Mouse (Mus musculus) ES-Bruce4 (cell line): ENCODE measurements around the gene Zcchc24. TPM values are rescaled to one million over a fixed set of nuclear protein-coding genes. Genes with fewer than 3 reads are reported as not detected.

Experiments used
- H3K27ac ChIP-seq: 2 replicates; pipeline ENCODE4 v1.5.1; 2012; ENCODE audit warnings: low read length, inconsistent platforms; ENCODE audit not compliant: insufficient read depth
- H3K27me3 ChIP-seq: 2 replicates; pipeline ENCODE4 v1.6.1; 2012; ENCODE audit warnings: mild to moderate bottlenecking, low read length, inconsistent platforms; ENCODE audit not compliant: control insufficient read depth, poor library complexity, insufficient read depth, severe bottlenecking
- H3K36me3 ChIP-seq: 2 replicates; pipeline ENCODE4 v1.6.1; 2012; ENCODE audit warnings: inconsistent platforms, mild to moderate bottlenecking, low read length, moderate library complexity; ENCODE audit not compliant: control insufficient read depth, poor library complexity, insufficient read depth, severe bottlenecking
- H3K4me1 ChIP-seq: one replicate; pipeline ENCODE4 v1.8.1; 2011; ENCODE audit warnings: low read length; ENCODE audit not compliant: control insufficient read depth, insufficient read depth
- H3K4me3 ChIP-seq: 2 replicates; pipeline ENCODE4 v1.5.1; 2011; ENCODE audit warnings: low read depth, mild to moderate bottlenecking, low read length
- H3K9ac ChIP-seq: 2 replicates; pipeline ENCODE4 v1.6.1; 2012; ENCODE audit warnings: low read depth, mild to moderate bottlenecking, inconsistent platforms; ENCODE audit not compliant: poor library complexity, severe bottlenecking
- H3K9me3 ChIP-seq: replicated peaks from 2 replicates; pipeline ENCODE4 v1.6.1; 2012; ENCODE audit warnings: mild to moderate bottlenecking, low read length, inconsistent platforms; ENCODE audit not compliant: control insufficient read depth, poor library complexity, insufficient read depth, severe bottlenecking
- CTCF ChIP-seq: IDR thresholded peaks from one replicate; pipeline ENCODE4 v1.8.1; 2011; ENCODE audit warnings: low read depth, low read length
- EP300 ChIP-seq: IDR thresholded peaks from 2 replicates; pipeline ENCODE4 v1.6.1; 2011; ENCODE audit warnings: low read depth, low read length; ENCODE audit not compliant: insufficient read depth
- POLR2A ChIP-seq: IDR thresholded peaks from one replicate; pipeline ENCODE4 v1.8.1; 2011; ENCODE audit warnings: low read length; ENCODE audit not compliant: insufficient read depth
- polyA plus RNA-seq: library from polyadenylated mRNA; stranded (reverse); fragments of >200 nt; gene quantifications from 2 replicates; pipeline ENCODE4 v1.2.4, GENCODE M21; 2011; ENCODE audit warnings: low read depth; ENCODE audit not compliant: missing spikeins, insufficient read depth, insufficient read length

Zcchc24 gene
- polyA plus RNA-seq, 1 experiment = 9.0 TPM

DNA sequence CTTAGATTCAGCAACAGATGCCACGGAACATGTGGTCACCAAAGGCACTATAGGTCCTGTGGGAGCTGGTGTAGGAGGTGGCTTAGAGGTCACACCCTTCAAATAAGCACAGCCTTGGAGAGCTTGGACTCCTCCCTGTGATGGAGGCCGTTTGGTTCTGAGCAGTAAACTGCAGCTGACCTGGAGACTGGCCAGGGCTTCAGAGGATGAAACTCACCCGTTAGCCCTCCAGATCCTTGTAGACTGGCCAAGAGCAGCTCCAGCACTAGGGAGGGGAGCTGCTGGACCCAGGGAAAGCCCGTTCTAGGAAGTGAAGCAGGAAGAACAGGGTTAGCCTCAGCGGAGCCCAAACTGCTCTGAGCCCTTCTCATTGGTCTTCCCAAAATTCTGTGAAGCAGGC lies 18.1 kb upstream of the Zcchc24 start:
- H3K4me3 ChIP-seq = no peak overlapping the region
- H3K36me3 ChIP-seq = no peaks in the 10 kb centered on the region
- TF ChIP-seq EP300 = no peak
- no peak for TF ChIP-seq CTCF
- no peak for TF ChIP-seq POLR2A
- no peak overlapping the region for H3K27ac ChIP-seq
- no peaks in the 10 kb centered on the region for H3K4me1 ChIP-seq
- no peaks in the 10 kb centered on the region for H3K27me3 ChIP-seq
- H3K9me3 ChIP-seq = no peaks in the 10 kb centered on the region
- no peak overlapping the region for H3K9ac ChIP-seq

DNA sequence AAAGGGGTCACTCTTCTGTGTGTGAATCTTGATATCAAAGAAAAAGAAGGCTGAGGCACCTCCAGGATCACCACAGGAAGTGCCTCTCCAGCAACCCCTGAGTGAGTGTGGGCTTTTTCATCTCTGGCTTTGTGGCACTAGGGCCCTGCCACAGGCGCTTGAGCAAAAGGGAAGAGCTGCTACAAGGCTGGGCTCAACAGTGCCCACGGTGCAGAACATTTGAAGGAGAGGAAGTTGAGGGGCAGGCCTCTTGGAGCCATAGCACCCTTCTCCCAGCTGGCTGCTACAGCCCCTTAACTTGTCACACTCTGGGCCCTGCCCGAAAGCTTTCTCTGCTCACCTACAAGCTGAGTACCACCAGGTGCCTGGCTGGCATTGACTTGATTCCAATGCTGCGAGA lies 16.4 kb upstream of the Zcchc24 start:
- TF ChIP-seq EP300 (no peak), CTCF (no peak), POLR2A (no peak)
- no peaks in the 10 kb centered on the region for H3K27me3 ChIP-seq
- H3K4me1 ChIP-seq = no peaks in the 10 kb centered on the region
- H3K9me3 ChIP-seq = no peaks in the 10 kb centered on the region
- H3K4me3 ChIP-seq = no peak overlapping the region
- H3K9ac ChIP-seq = no peak overlapping the region
- no peak overlapping the region for H3K27ac ChIP-seq
- no peaks in the 10 kb centered on the region for H3K36me3 ChIP-seq

DNA sequence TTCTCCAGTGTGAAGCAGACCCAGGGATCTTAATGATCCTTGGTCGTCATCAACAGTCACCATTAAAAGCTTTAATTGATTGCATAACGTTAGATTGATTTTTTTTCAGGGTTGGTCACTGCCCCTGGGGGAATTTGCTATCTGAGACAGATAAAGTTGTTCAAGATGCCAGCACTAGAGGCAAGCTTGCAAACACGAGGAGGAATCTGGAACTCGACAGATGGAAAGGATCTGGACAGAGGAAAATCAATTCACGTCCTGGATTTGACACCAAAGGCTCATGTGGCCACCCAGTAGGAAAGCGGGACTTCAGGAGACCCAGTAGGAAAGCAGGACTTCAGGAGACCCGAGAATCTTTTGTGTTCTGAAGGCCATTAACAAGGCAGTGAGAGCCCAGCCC lies 14.4 kb upstream of the Zcchc24 start:
- H3K9ac ChIP-seq = no peak overlapping the region
- no peaks in the 10 kb centered on the region for H3K4me1 ChIP-seq
- H3K36me3 ChIP-seq = no peaks in the 10 kb centered on the region
- no peak overlapping the region for H3K4me3 ChIP-seq
- no peaks in the 10 kb centered on the region for H3K27me3 ChIP-seq
- no peak overlapping the region for H3K27ac ChIP-seq
- no peak for TF ChIP-seq POLR2A
- no peak for TF ChIP-seq EP300
- no peak for TF ChIP-seq CTCF
- no peaks in the 10 kb centered on the region for H3K9me3 ChIP-seq

DNA sequence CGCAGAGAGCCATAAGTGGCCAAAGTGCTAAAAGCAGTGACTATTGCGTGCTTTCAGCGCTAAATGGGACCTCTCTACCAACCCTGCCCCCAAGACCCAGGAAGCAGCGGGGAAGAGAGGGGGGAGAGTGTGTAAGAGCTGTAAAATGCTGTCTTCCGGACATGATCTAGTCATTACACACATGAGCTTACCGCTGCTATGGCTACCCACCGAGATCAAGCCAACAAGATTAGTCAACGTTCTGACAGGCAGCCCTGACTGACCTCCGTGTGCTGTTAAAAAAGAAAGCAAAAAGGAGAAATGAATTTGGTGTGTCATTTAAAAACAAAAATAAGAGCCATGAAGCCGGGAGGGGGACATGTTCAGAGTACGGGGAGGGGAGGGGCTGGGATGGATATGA lies 11.8 kb upstream of the Zcchc24 start:
- Histone ChIP-seq H3K4me1 (no peaks in the 10 kb centered on the region), H3K9ac (no peak overlapping the region), H3K4me3 (no peak overlapping the region), H3K9me3 (no peaks in the 10 kb centered on the region), H3K27me3 (no peaks in the 10 kb centered on the region), H3K36me3 (no peaks in the 10 kb centered on the region), H3K27ac (no peak overlapping the region)
- no peak for TF ChIP-seq POLR2A
- no peak for TF ChIP-seq EP300
- TF ChIP-seq CTCF = no peak

DNA sequence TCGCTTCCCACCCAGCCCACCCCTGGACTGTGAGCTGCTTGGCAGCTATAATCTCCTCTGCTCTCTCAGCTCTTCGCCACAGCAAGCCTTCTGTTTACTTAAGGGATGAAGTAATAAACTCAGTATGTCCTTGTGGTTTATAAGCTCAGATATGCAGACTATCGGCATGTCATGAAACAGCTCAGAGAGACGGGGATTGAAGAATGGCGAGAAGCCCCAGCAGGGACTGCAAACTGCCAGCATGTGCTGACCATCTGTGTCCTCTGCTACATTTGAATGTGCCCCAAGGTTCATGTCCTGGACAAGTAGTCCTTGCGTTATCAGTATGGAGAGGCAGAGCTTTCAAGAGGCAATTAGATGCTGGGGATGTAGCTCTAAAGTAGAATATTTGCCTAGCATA lies 7.5 kb upstream of the Zcchc24 start:
- H3K4me3 ChIP-seq = no peak overlapping the region
- no peak for TF ChIP-seq POLR2A
- TF ChIP-seq CTCF = no peak
- no peak for TF ChIP-seq EP300
- H3K36me3 ChIP-seq = no peaks in the 10 kb centered on the region
- no peaks in the 10 kb centered on the region for H3K27me3 ChIP-seq
- no peak overlapping the region for H3K27ac ChIP-seq
- no peak overlapping the region for H3K9ac ChIP-seq
- H3K4me1 ChIP-seq = no peaks in the 10 kb centered on the region
- no peaks in the 10 kb centered on the region for H3K9me3 ChIP-seq

DNA sequence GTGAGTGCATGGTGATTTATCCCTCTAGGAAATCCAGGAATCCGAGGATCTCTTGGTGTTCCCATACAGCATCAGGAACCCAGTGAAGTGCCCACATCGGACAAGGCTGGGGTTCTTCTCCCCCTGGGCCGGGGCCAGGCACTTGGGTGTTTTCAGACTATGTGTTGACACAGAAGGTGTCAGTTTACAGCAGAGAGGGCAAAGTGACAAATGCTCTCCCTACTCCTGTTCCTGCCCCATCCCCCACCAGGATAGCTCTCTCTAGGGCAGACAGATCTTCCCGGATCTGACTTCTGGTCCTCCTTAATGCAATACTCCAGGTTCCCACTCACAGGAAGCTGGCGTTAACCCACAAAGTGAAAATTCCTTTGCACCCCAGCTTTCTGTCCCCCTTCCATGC lies 5.3 kb upstream of the Zcchc24 start:
- no peaks in the 10 kb centered on the region for H3K36me3 ChIP-seq
- H3K9me3 ChIP-seq = no peaks in the 10 kb centered on the region
- no peak overlapping the region for H3K27ac ChIP-seq
- TF ChIP-seq EP300 (no peak), POLR2A (no peak), CTCF (no peak)
- no peak overlapping the region for H3K9ac ChIP-seq
- no peaks in the 10 kb centered on the region for H3K4me1 ChIP-seq
- H3K27me3 ChIP-seq = no peaks in the 10 kb centered on the region
- H3K4me3 ChIP-seq = no peak overlapping the region
